Mouse (Mus musculus) 3134 (cell line): ENCODE results near the gene Atp2a2.
A peak's percentile ranks its signal among the peaks of the same experiment; 100 is the strongest.

ENCODE experiments used
- DNase-seq: peaks from one replicate; pipeline ENCODE4 v3.0.0-alpha.2; 2011; ENCODE audit warnings: low spot score; ENCODE audit not compliant: insufficient read length; ENCODE audit errors: extremely low read depth

The Atp2a2 gene

GRCm38 (mm10) chr5:122502077-122502941 lies at the start of gene Atp2a2:
Gene Atp2a2, minus strand, starts transcription at chr5:122502225.
- DNase-seq: peak; percentile 80

- DNase-seq: no peak
These were observed 48.4 kb upstream of the Atp2a2 start for GRCm38 (mm10) chr5:122550460-122550859.

- no peak for DNase-seq
These were observed 46.6 kb upstream of the Atp2a2 start for GRCm38 (mm10) chr5:122548671-122549070.

GRCm38 (mm10) chr5:122547810-122548209 lies 45.8 kb upstream of the Atp2a2 start:
- DNase-seq: no peak

- DNase-seq: peak; percentile 77
These were observed 45.3 kb upstream of the Atp2a2 start for GRCm38 (mm10) chr5:122547251-122547714.

GRCm38 (mm10) chr5:122543392-122543791 lies 41.4 kb upstream of the Atp2a2 start:
- no peak for DNase-seq

- DNase-seq: no peak
These were observed 39.8 kb upstream of the Atp2a2 start for GRCm38 (mm10) chr5:122541871-122542270.

- no peak for DNase-seq
These were observed 36.1 kb upstream of the Atp2a2 start for GRCm38 (mm10) chr5:122538077-122538476.

GRCm38 (mm10) chr5:122537654-122538053 lies 35.6 kb upstream of the Atp2a2 start:
- no peak for DNase-seq

GRCm38 (mm10) chr5:122533884-122534283 lies 31.9 kb upstream of the Atp2a2 start:
- no peak for DNase-seq

GRCm38 (mm10) chr5:122529913-122530604 lies 28.0 kb upstream of the Atp2a2 start:
- DNase-seq: no peak

- DNase-seq: no peak
These were observed 27.3 kb upstream of the Atp2a2 start for GRCm38 (mm10) chr5:122529316-122529715.

GRCm38 (mm10) chr5:122528591-122528990 lies 26.6 kb upstream of the Atp2a2 start:
- no peak for DNase-seq

- DNase-seq: no peak
These were observed 25.7 kb upstream of the Atp2a2 start for GRCm38 (mm10) chr5:122527761-122528160.

- no peak for DNase-seq
These were observed 25.1 kb upstream of the Atp2a2 start for GRCm38 (mm10) chr5:122526878-122527730.

- no peak for DNase-seq
These were observed 24.4 kb upstream of the Atp2a2 start for GRCm38 (mm10) chr5:122526405-122526804.

GRCm38 (mm10) chr5:122525238-122525931 lies 23.4 kb upstream of the Atp2a2 start:
- no peak for DNase-seq

GRCm38 (mm10) chr5:122524854-122525237 lies 22.8 kb upstream of the Atp2a2 start:
- no peak for DNase-seq

GRCm38 (mm10) chr5:122524244-122524643 lies 22.2 kb upstream of the Atp2a2 start:
- no peak for DNase-seq

GRCm38 (mm10) chr5:122521130-122521473 lies 19.1 kb upstream of the Atp2a2 start:
- DNase-seq: no peak
